Mouse (Mus musculus): ENCODE data around the gene Abraxas1.

The Abraxas1 gene

GRCm38 (mm10) chr5:100820483-100821184, at the start of gene Abraxas1:
Abraxas1 (minus strand) TSS chr5:100820965.
- DNase-seq (ENCODE audit: low spot score in 2 of 2), result peak; percentile 66 to 78

- no peak for DNase-seq (ENCODE audit: low spot score in 2 of 2)
Observed at GRCm38 (mm10) chr5:100869197-100869895, 48.6 kb upstream of the Abraxas1 start.

DNA sequence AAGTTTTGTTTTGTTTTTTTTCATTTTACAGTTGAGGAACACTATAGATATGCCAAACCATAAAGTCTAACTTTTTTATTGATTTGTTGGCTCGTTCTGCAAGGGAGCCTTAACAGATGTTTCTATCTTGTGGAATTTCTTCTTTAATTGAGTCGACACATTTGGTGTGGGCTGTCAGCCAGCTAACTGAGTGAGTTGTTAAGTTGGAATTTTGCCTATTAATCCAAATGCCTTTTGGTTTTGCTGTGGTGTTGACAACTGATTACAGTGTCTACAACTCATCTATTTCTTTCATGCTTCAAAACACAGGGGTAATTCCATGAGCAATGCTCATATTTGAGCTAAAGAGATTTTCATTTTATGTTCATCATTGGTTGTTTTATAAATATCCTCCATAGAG, 45.4 kb upstream of the Abraxas1 start:
- no peak for DNase-seq (ENCODE audit: low spot score in 2 of 2)

DNA sequence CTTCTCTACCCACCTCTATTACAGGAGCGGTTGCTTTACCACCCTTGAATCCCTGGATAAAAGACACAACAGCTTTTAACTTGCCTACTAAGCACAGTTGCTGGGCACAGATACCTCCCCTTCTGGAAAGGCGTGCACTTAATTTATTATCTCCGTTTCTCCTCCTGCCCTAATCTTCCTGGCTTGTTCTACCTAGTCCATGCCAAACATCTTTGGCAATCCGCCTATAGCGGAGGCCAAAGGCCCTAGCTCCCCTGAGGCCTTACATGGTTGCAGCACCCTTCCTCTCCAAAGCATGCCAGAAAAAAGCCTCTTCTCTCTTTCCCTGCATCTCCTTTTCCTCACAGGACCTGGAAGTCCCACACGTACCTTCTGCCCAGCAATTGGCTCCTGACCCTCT, 43.7 kb upstream of the Abraxas1 start:
- no peak for DNase-seq (ENCODE audit: low spot score in 2 of 2)

DNA sequence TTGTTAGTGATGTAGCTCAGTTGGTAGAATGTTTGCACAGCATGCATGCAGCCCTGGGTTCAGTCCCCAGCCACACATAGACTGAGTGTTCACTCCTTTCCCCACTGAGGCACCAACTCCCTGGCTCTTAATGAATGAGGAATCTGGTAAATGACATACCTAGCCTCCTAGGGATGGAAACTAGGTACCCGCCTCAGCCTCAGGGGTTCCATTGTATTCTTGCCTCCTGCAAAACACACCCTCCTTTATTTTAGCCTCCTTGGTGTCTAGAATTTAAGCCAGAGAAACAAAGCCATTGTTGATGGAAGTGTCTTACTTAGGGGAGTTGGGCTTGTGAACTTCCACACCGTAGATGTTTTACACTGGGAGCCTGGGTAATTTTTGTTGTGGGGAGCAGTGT, 42.3 kb upstream of the Abraxas1 start:
- DNase-seq (ENCODE audit: low spot score in 2 of 2), result no peak

GRCm38 (mm10) chr5:100861811-100862210, 41.0 kb upstream of the Abraxas1 start:
- no peak for DNase-seq (ENCODE audit: low spot score in 2 of 2)

- DNase-seq (ENCODE audit: low spot score in 2 of 2), result no peak
Observed at GRCm38 (mm10) chr5:100861140-100861539, 40.4 kb upstream of the Abraxas1 start.

- DNase-seq (ENCODE audit: low spot score in 2 of 2), result no peak
Observed at GRCm38 (mm10) chr5:100860417-100861053, 39.8 kb upstream of the Abraxas1 start.

GRCm38 (mm10) chr5:100856552-100856951, 35.8 kb upstream of the Abraxas1 start:
- DNase-seq (ENCODE audit: low spot score in 2 of 2), result peak in 1 of 2 experiments; percentile 70

DNA sequence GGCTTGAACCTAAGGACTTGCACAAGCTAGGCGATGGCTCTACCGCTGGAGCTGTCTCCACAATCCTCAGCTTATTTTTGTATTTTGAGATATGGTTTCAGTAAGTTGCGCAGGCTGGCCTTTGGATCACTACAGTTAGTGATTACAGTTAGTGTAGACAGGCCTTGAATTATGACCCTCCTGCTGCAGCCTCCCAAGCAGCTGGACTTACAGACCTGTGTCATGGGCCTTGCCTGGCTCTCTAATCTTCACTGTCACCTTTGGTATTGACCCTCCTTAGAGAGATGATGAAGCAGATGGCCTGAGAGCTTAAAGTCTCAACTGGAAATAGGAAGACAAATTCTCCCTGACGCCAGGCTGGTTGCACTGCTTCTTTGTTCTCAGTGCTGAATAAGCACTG, 33.2 kb upstream of the Abraxas1 start:
- DNase-seq (ENCODE audit: low spot score in 2 of 2), result no peak

DNA sequence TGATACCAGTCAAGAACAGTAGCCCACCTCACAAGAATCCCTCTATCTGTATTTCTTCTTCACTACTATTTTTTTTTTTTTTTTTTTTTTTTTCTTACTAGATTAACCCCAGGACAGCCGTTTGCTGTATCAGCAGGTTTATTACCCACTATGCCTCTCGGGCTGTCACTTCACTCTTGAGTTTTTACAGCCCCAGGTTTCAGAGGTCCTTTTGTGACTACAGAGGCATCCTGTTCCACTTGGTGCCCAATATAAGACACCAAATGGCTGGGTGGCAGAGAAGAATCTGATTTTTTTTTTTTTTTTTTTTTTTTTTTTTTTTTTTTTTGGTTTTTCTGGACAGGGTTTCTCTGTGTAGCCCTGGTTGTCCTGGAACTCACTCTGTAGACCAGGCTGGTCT, 26.4 kb upstream of the Abraxas1 start:
- no peak for DNase-seq (ENCODE audit: low spot score in 2 of 2)

DNA sequence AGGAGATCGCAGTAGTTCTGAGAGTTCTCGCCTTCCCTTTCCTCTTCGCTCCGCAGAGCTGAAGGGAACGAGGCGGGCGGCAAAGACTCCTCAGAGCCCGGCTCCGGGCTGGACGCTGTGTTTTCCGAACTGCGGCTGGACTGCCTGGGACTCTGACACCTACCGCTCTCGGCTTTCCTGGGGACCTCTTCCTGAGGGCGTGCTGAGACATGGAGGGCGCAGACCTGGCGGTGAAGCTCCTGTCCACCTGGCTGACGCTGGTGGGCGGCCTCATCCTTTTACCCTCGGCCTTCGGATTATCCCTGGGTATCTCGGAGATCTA, 25.8 kb upstream of the Abraxas1 start:
- no peak for DNase-seq (ENCODE audit: low spot score in 2 of 2)

GRCm38 (mm10) chr5:100845848-100846598, 25.3 kb upstream of the Abraxas1 start:
- DNase-seq (ENCODE audit: low spot score in 2 of 2), result peak; percentile 44 to 64

GRCm38 (mm10) chr5:100845485-100845847, 24.7 kb upstream of the Abraxas1 start, which contains the start of gene Gpat3:
Gpat3 (plus strand) TSS chr5:100845713.
- peak in 1 of 2 experiments; percentile 4 for DNase-seq (ENCODE audit: low spot score in 2 of 2)

GRCm38 (mm10) chr5:100844485-100844884, 23.7 kb upstream of the Abraxas1 start:
- no peak for DNase-seq (ENCODE audit: low spot score in 2 of 2)

- no peak for DNase-seq (ENCODE audit: low spot score in 2 of 2)
Observed at GRCm38 (mm10) chr5:100837907-100838306, 17.1 kb upstream of the Abraxas1 start.

GRCm38 (mm10) chr5:100835862-100836538, 15.2 kb upstream of the Abraxas1 start:
- no peak for DNase-seq (ENCODE audit: low spot score in 2 of 2)

- no peak for DNase-seq (ENCODE audit: low spot score in 2 of 2)
Observed at GRCm38 (mm10) chr5:100833841-100834240, 13.1 kb upstream of the Abraxas1 start.

DNA sequence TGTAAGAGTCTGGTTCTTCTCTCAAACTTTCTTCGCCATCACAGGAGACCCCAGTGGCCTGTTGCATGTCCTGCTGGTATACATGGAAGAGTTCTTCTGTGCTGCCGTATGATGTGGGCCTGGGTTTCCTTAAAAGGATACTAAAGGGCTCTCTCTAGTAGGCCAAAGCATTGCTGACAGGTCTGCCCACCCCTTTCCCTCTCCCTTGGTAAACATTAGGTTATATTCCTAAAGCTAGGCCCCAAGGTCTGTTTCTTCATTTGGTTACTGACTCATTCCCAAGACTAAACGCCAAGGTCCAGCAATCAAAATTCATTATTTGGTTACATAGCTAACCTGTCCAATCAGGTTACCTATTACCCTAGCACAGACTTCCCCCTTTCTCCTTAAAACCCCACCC, 11.9 kb upstream of the Abraxas1 start:
- no peak for DNase-seq (ENCODE audit: low spot score in 2 of 2)

DNA sequence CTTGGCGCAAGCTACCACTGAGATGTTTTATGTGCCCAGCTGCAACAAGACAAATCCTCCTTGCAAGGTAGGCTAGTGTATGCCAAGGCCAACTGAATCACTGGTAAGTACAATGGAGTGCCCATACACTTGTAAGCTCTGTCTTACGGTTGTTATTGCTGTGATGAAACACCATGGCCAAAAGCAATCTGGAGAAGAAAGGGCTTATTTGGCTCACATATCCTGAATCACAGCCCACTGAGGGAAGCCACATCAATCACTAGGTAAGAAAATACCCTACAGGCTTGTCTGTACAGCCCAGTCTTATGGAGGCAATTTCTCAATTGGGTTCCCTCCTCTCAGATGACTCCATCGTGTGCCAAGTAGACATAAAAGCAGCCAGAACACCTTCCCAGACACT, 7.9 kb upstream of the Abraxas1 start:
- DNase-seq (ENCODE audit: low spot score in 2 of 2), result no peak

DNA sequence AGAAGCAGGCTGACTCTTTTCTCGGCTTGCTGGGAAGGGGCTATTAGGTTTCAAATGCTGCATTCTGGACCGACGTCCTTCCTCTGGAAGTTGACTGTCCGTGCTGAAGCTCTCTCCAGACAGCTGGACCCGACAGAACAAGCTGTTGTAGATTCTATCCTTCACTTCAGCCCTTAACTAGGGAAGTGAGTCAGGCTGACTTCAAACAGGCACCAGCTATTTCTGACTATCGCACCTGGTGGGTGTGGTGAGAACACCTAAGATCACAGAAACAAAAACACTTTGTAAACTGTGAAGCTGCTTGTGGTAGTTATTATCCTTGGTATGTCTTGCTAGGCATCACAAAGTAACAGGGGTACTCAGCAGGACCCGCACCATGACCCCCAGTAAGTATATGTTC, 5.8 kb upstream of the Abraxas1 start:
- DNase-seq (ENCODE audit: low spot score in 2 of 2), result no peak

- no peak for DNase-seq (ENCODE audit: low spot score in 2 of 2)
Observed at GRCm38 (mm10) chr5:100825975-100826374, 5.2 kb upstream of the Abraxas1 start.

All from natural killer cell, adult 2 months (primary cell).